Mouse (Mus musculus) myocyte (in vitro differentiated cells): ENCODE results near the gene Gm19684.
"Not testable (repeated sequence)": the region's sequence is repeated elsewhere in the genome, so short reads cannot be mapped to it uniquely, and the experiment has no call there.

Source experiments
- CEBPB ChIP-seq: IDR thresholded peaks from 2 replicates; pipeline ENCODE4 v1.6.1; 2011; ENCODE audit warnings: mild to moderate bottlenecking, moderate library complexity; ENCODE audit not compliant: poor library complexity, insufficient read depth, severe bottlenecking
- POLR2A ChIP-seq: IDR thresholded peaks from one replicate; pipeline ENCODE4 v1.6.1; 2011; ENCODE audit warnings: low read depth, mild to moderate bottlenecking, control low read depth, moderate library complexity; ENCODE audit not compliant: insufficient read length
- POLR2AphosphoS2 ChIP-seq: IDR thresholded peaks from one replicate; pipeline ENCODE4 v1.6.1; 2011; ENCODE audit warnings: low read depth, control low read depth; ENCODE audit not compliant: insufficient read length
- SRF ChIP-seq: IDR thresholded peaks from one replicate; pipeline ENCODE4 v1.6.1; 2011; ENCODE audit warnings: low read depth; ENCODE audit not compliant: control insufficient read depth, insufficient read length
- TCF12 ChIP-seq: IDR thresholded peaks from one replicate; pipeline ENCODE4 v1.6.1; 2011; ENCODE audit warnings: mild to moderate bottlenecking, control low read depth; ENCODE audit not compliant: poor library complexity, insufficient read depth, severe bottlenecking

DNA sequence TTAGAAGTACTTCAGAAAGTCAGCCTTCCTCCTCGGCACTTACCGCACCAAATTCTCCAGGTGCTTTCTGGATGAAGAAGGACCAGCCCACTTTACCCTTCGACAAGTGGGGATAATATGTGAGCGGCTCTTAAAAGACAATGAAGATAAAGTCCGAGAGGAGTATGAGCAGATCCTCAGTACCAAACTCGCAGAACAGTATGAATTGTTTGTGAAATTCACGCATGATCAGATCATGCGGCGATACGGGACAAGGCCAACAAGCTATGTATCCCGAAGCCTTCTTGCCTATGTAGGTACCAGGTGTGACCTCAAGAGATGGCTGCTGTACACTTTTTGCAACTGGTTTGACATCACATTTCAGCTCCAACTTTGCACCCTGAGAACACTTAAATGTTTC, 36.8 kb downstream of the Gm19684 start:
- not testable (repeated sequence) for TF ChIP-seq TCF12, POLR2AphosphoS2, SRF, CEBPB, POLR2A
